Mouse (Mus musculus): ENCODE data around the gene Zfp60. TPM values are rescaled to one million over a fixed set of nuclear protein-coding genes. Genes with fewer than 3 reads are reported as not detected.

Zfp60 gene
- polyA plus RNA-seq, 1 experiment: 2.0 TPM

DNA sequence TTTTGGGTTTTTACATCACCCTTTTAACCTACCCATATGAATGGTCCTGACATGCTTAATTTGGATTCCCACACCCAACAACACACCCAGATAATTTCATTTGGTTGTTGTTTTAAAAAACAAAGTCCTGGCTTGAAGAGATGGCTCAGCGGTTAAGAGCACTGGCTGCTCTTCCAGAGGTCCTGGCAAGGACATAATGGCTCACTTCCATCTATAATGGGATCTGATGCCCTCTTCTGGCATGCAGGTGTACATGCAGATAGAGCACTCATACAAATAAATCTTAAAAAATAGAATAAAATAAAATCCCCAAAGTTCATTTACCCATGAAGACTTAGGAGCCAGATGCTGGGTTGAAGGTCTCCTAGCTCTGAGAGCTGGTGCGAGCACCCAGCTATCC lies 69.9 kb downstream of the Zfp60 start:
- no peak for TF ChIP-seq SRF (IDR thresholded peaks at IDR 0.05; ENCODE audit: control insufficient read depth, insufficient read length, low read depth)
- TF ChIP-seq USF1 (IDR thresholded peaks at IDR 0.05; ENCODE audit: low read depth): no peak
- H3ac ChIP-seq (ENCODE audit: control insufficient read depth, insufficient read length): no peak overlapping the region
- peaks cover 2% of the 10 kb centered on the region for H3K27me3 ChIP-seq (ENCODE audit: control insufficient read depth, insufficient read depth, insufficient read length)

DNA sequence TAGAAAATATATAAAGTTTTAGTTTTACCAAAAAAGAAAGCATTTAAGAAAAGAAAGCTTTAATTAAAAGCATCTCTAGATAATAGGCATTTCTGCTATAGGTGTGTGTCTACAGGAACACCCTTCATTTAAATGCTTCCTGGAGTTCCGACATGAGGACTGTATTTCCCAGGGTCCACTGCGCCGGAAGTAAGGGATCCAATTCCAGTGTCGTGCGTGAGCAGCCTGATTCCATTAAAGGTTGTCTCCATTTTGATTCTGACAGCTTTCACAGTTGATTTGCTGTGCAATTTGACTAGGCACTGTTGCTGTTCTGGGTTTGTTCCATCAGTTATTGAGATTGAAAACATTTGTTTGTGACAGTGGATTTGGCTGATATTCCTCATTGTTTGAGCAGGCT lies 71.8 kb downstream of the Zfp60 start:
- Histone ChIP-seq H3K4me3 (no peak overlapping the region), H3K4me2 (ENCODE audit: low read depth) (no peak overlapping the region), H3K79me2 (ENCODE audit: control insufficient read depth, insufficient read depth) (peaks cover 5% of the 10 kb centered on the region), H3K36me3 (ENCODE audit: control insufficient read depth, insufficient read depth) (no peaks in the 10 kb centered on the region), H3ac (ENCODE audit: control insufficient read depth, insufficient read length) (no peak overlapping the region), H3K27me3 (ENCODE audit: control insufficient read depth, insufficient read depth, insufficient read length) (no peaks in the 10 kb centered on the region)
- no peak for TF ChIP-seq MAX (IDR thresholded peaks at IDR 0.05; ENCODE audit: low read depth)
- no peak for TF ChIP-seq POLR2A (IDR thresholded peaks at IDR 0.05; ENCODE audit: insufficient read length, low read depth)
- TF ChIP-seq CEBPB (IDR thresholded peaks at IDR 0.05; ENCODE audit: insufficient read depth, poor library complexity, severe bottlenecking): no peak
- TF ChIP-seq SRF (IDR thresholded peaks at IDR 0.05; ENCODE audit: control insufficient read depth, insufficient read length, low read depth): no peak
- TF ChIP-seq REST (IDR thresholded peaks at IDR 0.05; ENCODE audit: insufficient read depth, insufficient read length): no peak
- no peak for TF ChIP-seq TCF12 (IDR thresholded peaks at IDR 0.05; ENCODE audit: insufficient read depth, poor library complexity, severe bottlenecking)
- TF ChIP-seq TCF3 (IDR thresholded peaks at IDR 0.05; ENCODE audit: insufficient read length, low read depth): no peak
- TF ChIP-seq USF1 (IDR thresholded peaks at IDR 0.05; ENCODE audit: low read depth): no peak
- no peak for TF ChIP-seq POLR2AphosphoS2 (IDR thresholded peaks at IDR 0.05; ENCODE audit: insufficient read length, low read depth)
- no peak for TF ChIP-seq MYOG (IDR thresholded peaks at IDR 0.05; ENCODE audit: control insufficient read depth in 1 of 3, insufficient read depth in 1 of 3, insufficient read length in 2 of 3, low read depth in 2 of 3)

More for the DNA sequence above, 69.9 kb downstream of the Zfp60 start:
- Histone ChIP-seq H3K36me3 (ENCODE audit: control insufficient read depth, insufficient read depth) (no peaks in the 10 kb centered on the region), H3K4me2 (ENCODE audit: low read depth) (peak overlapping the region; percentile 27), H3K79me2 (ENCODE audit: control insufficient read depth, insufficient read depth) (peaks cover 5% of the 10 kb centered on the region), H3K4me3 (no peak overlapping the region)

Other genes starting within 250 kb of the Zfp60 start
- gene Sertad1, start 244.5 kb upstream of the Zfp60 start, polyA plus RNA-seq (2012; fragmentation: generic; extraction: Trizol): 44.6 TPM
- 4.2 TPM for gene Prx, start 232.1 kb upstream of the Zfp60 start, polyA plus RNA-seq (2012; fragmentation: generic; extraction: Trizol)
- 0.98 TPM for gene Hipk4, start 208.1 kb upstream of the Zfp60 start, polyA plus RNA-seq (2012; fragmentation: generic; extraction: Trizol)
- 132 TPM for gene Pld3, start 178.2 kb upstream of the Zfp60 start, polyA plus RNA-seq (2012; fragmentation: generic; extraction: Trizol)
- gene 2310022A10Rik, start 178.2 kb upstream of the Zfp60 start, polyA plus RNA-seq (2012; fragmentation: generic; extraction: Trizol): 35.5 TPM
- gene Akt2, start 139.8 kb upstream of the Zfp60 start, polyA plus RNA-seq (2012; fragmentation: generic; extraction: Trizol): 343 TPM
- gene Ttc9b, start 77.5 kb upstream of the Zfp60 start, polyA plus RNA-seq (2012; fragmentation: generic; extraction: Trizol): 0.20 TPM
- gene Map3k10, start 56.8 kb upstream of the Zfp60 start, polyA plus RNA-seq (2012; fragmentation: generic; extraction: Trizol): 39.4 TPM
- 1.7 TPM for gene Zfp607b, start 42.0 kb upstream of the Zfp60 start, polyA plus RNA-seq (2012; fragmentation: generic; extraction: Trizol)
- 0.80 TPM for gene Zfp626, start 75.8 kb downstream of the Zfp60 start, polyA plus RNA-seq (2012; fragmentation: generic; extraction: Trizol)
- gene Zfp59, start 107.2 kb downstream of the Zfp60 start, polyA plus RNA-seq (2012; fragmentation: generic; extraction: Trizol): 1.2 TPM
- 0.65 TPM for gene Zfp607a, start 126.1 kb downstream of the Zfp60 start, polyA plus RNA-seq (2012; fragmentation: generic; extraction: Trizol)
- gene Zfp974, start 198.1 kb downstream of the Zfp60 start, polyA plus RNA-seq (2012; fragmentation: generic; extraction: Trizol): 2.5 TPM
- 1.2 TPM for gene Zfp780b, start 247.8 kb downstream of the Zfp60 start, polyA plus RNA-seq (2012; fragmentation: generic; extraction: Trizol)

All from myocyte (in vitro differentiated cells).